Mouse (Mus musculus): ENCODE measurements around the gene Tspan8. TPM values are rescaled to one million over a fixed set of nuclear protein-coding genes. Genes with fewer than 3 reads are reported as not detected.

The Tspan8 gene
- total and polyA plus RNA-seq, 2 experiments from 2014 or later: 0.99 to 2.6 TPM

DNA sequence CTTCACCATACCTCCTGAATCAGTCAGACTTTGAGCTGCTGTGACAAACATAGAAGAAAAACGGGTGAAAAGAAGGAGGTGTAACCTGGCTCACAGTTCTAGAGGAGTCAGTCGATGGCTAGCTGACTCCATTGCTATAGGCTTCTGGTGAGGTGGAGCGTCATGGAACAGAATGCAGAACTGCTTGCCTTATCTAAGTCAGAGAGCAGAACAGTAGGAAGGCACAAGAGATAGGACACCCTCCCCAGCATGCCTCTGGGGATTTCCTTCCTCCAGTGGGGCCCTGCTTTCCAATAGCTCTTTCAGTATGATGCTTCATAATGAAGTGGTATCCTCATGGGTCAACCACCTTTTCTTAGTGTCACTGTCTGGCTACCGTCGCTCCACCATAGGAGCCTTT lies 66.1 kb downstream of the Tspan8 start:
- TF ChIP-seq CTCF (IDR thresholded peaks at IDR 0.05; ENCODE audit: low read depth): no peak
- WGBS: 93% methylated on average over 5 of the region's 5 CpGs

DNA sequence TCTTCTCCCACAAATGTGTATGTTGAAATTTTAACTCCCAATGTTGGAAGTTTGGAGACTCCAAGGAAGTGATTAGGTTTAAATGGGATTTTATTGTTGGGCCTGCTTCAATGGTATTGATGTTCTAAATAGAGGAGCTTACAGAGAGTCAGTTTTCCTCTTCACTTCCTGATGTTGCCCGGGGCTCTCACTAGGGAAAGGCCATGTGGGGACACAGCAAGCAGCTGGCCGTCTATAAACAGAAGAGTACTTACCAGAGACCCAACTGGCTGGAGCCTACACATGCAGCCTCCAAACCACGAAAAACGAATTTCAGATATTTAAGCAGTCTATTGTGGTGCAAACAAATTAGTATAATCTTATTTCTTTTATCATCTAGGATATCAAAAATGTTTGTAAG lies 75.3 kb downstream of the Tspan8 start:
- Histone ChIP-seq H3K4me1 (ENCODE audit: insufficient read depth, low read length) (no peaks in the 10 kb centered on the region), H3K27me3 (ENCODE audit: insufficient read depth, low read length) (no peaks in the 10 kb centered on the region), H3K4me2 (ENCODE audit: low read depth, low read length) (no peak overlapping the region), H3K9ac (replicated peaks; ENCODE audit: low read length) (no peak overlapping the region), H3K9me3 (ENCODE audit: low read length) (no peaks in the 10 kb centered on the region), H3K36me3 (ENCODE audit: insufficient read depth, low read length) (no peaks in the 10 kb centered on the region), H3K4me3 (ENCODE audit: low read length) (no peak overlapping the region), H3K27ac (no peak overlapping the region)
- WGBS: 81% methylated on average over 4 of the region's 4 CpGs
- no peak for ATAC-seq
- DNase-seq (ENCODE audit: low spot score): no peak
- no peak for TF ChIP-seq CTCF (IDR thresholded peaks at IDR 0.05; ENCODE audit: low read depth)

More for the DNA sequence above, 66.1 kb downstream of the Tspan8 start:
- Histone ChIP-seq H3K4me2 (ENCODE audit: low read depth, low read length) (no peak overlapping the region), H3K4me3 (ENCODE audit: low read length) (no peak overlapping the region), H3K27ac (no peak overlapping the region), H3K4me1 (ENCODE audit: insufficient read depth, low read length) (no peaks in the 10 kb centered on the region), H3K27me3 (ENCODE audit: insufficient read depth, low read length) (no peaks in the 10 kb centered on the region), H3K36me3 (ENCODE audit: insufficient read depth, low read length) (no peaks in the 10 kb centered on the region), H3K9me3 (ENCODE audit: low read length) (no peaks in the 10 kb centered on the region), H3K9ac (replicated peaks; ENCODE audit: low read length) (no peak overlapping the region)
- no peak for DNase-seq (ENCODE audit: low spot score)
- no peak for ATAC-seq

DNA sequence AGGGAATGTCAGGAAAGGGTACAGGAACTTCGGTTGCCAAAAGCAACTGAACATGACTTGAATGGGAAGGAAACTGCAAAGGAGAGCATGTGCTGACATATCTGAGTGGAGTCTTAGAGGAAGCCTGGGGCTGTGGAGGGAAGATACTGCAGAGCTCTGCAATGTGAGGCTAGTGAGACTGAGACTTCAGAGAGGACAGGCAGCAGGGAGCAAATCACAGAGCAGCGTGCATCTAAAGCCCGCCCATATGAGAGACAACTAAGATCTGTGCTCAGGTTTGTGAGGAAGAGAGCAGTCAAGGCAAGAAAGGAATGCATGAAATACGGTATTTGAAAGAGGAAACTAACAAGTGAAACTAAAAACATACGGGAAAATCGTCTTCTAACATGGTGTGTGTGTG lies 76.3 kb downstream of the Tspan8 start:
- DNase-seq (ENCODE audit: low spot score) (no peak), ATAC-seq (no peak)
- no peaks in the 10 kb centered on the region for H3K36me3 ChIP-seq (ENCODE audit: insufficient read depth, low read length)
- no peaks in the 10 kb centered on the region for H3K4me1 ChIP-seq (ENCODE audit: insufficient read depth, low read length)
- H3K4me3 ChIP-seq (ENCODE audit: low read length): no peak overlapping the region
- H3K9me3 ChIP-seq (ENCODE audit: low read length): no peaks in the 10 kb centered on the region
- WGBS: 78% methylated on average over 6 of the region's 6 CpGs
- no peak overlapping the region for H3K4me2 ChIP-seq (ENCODE audit: low read depth, low read length)
- H3K27ac ChIP-seq: no peak overlapping the region
- no peak for TF ChIP-seq CTCF (IDR thresholded peaks at IDR 0.05; ENCODE audit: low read depth)
- no peak overlapping the region for H3K9ac ChIP-seq (replicated peaks; ENCODE audit: low read length)
- no peaks in the 10 kb centered on the region for H3K27me3 ChIP-seq (ENCODE audit: insufficient read depth, low read length)

DNA sequence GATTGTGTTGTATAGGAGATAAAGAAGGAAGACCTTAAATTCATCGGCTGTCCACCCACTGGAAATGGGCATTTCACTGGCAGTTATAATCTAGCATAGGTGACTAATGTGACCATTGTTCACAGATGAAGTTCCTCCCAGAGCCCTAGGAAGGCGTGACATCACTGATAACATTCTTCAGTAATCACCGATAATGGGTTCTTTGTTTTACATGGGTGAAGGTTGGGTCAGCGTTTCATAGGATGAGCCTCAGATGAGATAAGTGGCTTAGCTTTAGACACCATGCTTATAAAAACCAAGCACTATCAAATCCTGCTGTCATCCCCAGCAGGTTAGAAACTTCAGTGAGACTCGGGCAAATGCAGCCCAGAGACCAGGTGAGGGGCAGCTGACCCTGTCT lies 77.4 kb downstream of the Tspan8 start:
- no peak for TF ChIP-seq CTCF (IDR thresholded peaks at IDR 0.05; ENCODE audit: low read depth)
- WGBS: 78% methylated on average over 5 of the region's 5 CpGs
- H3K27ac ChIP-seq: no peak overlapping the region
- DNase-seq (ENCODE audit: low spot score) (no peak), ATAC-seq (no peak)
- H3K27me3 ChIP-seq (ENCODE audit: insufficient read depth, low read length): no peaks in the 10 kb centered on the region
- no peak overlapping the region for H3K4me3 ChIP-seq (ENCODE audit: low read length)
- H3K36me3 ChIP-seq (ENCODE audit: insufficient read depth, low read length): no peaks in the 10 kb centered on the region
- no peaks in the 10 kb centered on the region for H3K4me1 ChIP-seq (ENCODE audit: insufficient read depth, low read length)
- no peak overlapping the region for H3K4me2 ChIP-seq (ENCODE audit: low read depth, low read length)
- no peak overlapping the region for H3K9ac ChIP-seq (replicated peaks; ENCODE audit: low read length)
- H3K9me3 ChIP-seq (ENCODE audit: low read length): no peaks in the 10 kb centered on the region

DNA sequence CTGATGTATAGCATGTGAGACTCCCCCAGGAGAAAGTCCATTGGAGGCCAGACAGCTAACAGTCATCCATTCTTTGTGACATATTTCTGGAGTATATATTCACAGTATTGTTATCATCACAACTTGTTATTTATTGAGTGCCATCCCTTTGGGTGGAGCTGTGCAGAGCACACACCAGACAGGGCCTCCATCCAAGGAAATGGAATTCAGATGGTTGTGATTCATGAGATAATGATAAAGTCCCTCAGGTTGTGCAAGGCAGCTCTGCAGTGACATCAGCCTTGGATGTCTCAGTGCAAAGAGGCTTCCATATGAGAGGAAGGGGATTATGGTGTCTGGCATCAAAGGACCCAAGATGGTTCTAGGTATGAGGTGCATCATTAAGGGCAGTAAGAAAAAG lies 80.1 kb downstream of the Tspan8 start:
- no peak overlapping the region for H3K9ac ChIP-seq (replicated peaks; ENCODE audit: low read length)
- no peaks in the 10 kb centered on the region for H3K36me3 ChIP-seq (ENCODE audit: insufficient read depth, low read length)
- H3K4me2 ChIP-seq (ENCODE audit: low read depth, low read length): no peak overlapping the region
- H3K4me1 ChIP-seq (ENCODE audit: insufficient read depth, low read length): no peaks in the 10 kb centered on the region
- H3K4me3 ChIP-seq (ENCODE audit: low read length): no peak overlapping the region
- H3K9me3 ChIP-seq (ENCODE audit: low read length): no peaks in the 10 kb centered on the region
- no peaks in the 10 kb centered on the region for H3K27me3 ChIP-seq (ENCODE audit: insufficient read depth, low read length)
- ATAC-seq (no peak), DNase-seq (ENCODE audit: low spot score) (no peak)
- TF ChIP-seq CTCF (IDR thresholded peaks at IDR 0.05; ENCODE audit: low read depth): no peak
- H3K27ac ChIP-seq: no peak overlapping the region

DNA sequence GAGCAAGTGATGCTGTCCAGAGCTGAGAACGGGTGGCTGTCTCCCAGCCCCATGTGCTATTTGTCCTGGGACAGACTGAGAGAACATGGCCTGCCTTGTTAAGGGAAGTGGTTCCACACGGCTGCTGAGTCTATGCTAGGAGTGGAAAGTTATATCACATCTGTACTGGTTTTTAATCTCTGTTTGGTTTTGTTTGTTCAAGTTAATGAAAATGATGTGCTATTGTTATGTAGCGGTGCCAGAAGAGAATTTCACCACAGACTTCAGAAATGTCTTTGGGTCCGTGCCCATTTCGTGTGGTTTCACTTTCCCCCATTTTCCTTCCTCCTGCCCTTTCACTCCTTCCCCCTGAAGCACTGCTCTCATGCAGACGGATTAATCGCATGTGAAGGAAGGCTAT lies 80.6 kb downstream of the Tspan8 start:
- H3K27ac ChIP-seq: no peak overlapping the region
- no peak overlapping the region for H3K4me2 ChIP-seq (ENCODE audit: low read depth, low read length)
- H3K9ac ChIP-seq (replicated peaks; ENCODE audit: low read length): no peak overlapping the region
- H3K36me3 ChIP-seq (ENCODE audit: insufficient read depth, low read length): no peaks in the 10 kb centered on the region
- ATAC-seq: no peak
- H3K9me3 ChIP-seq (ENCODE audit: low read length): no peaks in the 10 kb centered on the region
- WGBS: 82% methylated on average over 7 of the region's 7 CpGs
- H3K4me1 ChIP-seq (ENCODE audit: insufficient read depth, low read length): no peaks in the 10 kb centered on the region
- H3K4me3 ChIP-seq (ENCODE audit: low read length): no peak overlapping the region
- no peak for DNase-seq (ENCODE audit: low spot score)
- H3K27me3 ChIP-seq (ENCODE audit: insufficient read depth, low read length): no peaks in the 10 kb centered on the region
- no peak for TF ChIP-seq CTCF (IDR thresholded peaks at IDR 0.05; ENCODE audit: low read depth)

Other genes with a start within 250 kb of the Tspan8 start
- gene A930009A15Rik, start 246.8 kb upstream of the Tspan8 start, total RNA-seq (2014; rRNA removed): 1.3 TPM in 1 of 2 replicates, not detected in the other
- gene A930009A15Rik, start 246.8 kb upstream of the Tspan8 start, polyA plus RNA-seq (2015; fragmentation: Nextera tagmentation; extraction: Ambion mirVana): 4.0 and 5.0 TPM in 2 replicates
- 2.3 and 3.3 TPM in 2 replicates for gene Lgr5, start 229.1 kb upstream of the Tspan8 start, total RNA-seq (2014; rRNA removed)
- gene Lgr5, start 229.1 kb upstream of the Tspan8 start, polyA plus RNA-seq (2015; fragmentation: Nextera tagmentation; extraction: Ambion mirVana): 2.6 and 3.0 TPM in 2 replicates
- 20.8 and 22.0 TPM in 2 replicates for gene Ptprr, start 201.4 kb downstream of the Tspan8 start, total RNA-seq (2014; rRNA removed)
- 22.9 and 25.1 TPM in 2 replicates for gene Ptprr, start 201.4 kb downstream of the Tspan8 start, polyA plus RNA-seq (2015; fragmentation: Nextera tagmentation; extraction: Ambion mirVana)